Mouse (Mus musculus): ENCODE measurements around the gene Papss1. TPM values are rescaled to one million over a fixed set of nuclear protein-coding genes. Genes with fewer than 3 reads are reported as not detected.

Gene Papss1
- 29.5 and 30.2 TPM in 2 replicates for polyA plus RNA-seq (2012; ENCODE audit: insufficient read depth, insufficient read length, missing spikeins)

- peak within 1 kb of the TSS; percentile 56 for H3K27ac ChIP-seq (ENCODE audit: insufficient read depth, low read depth, low read length)
- peak within 1 kb of the TSS; percentile 89 for H3K4me3 ChIP-seq (ENCODE audit: insufficient read depth, low read length)
- peaks cover 14% of the 10 kb centered on the region for H3K4me1 ChIP-seq (ENCODE audit: control insufficient read depth, insufficient read depth, low read length)
- TF ChIP-seq CTCF (IDR thresholded peaks at IDR 0.05; ENCODE audit: low read depth, low read length) (no peak), POLR2A (IDR thresholded peaks at IDR 0.05; ENCODE audit: borderline replicate concordance, low read depth, low read length) (no peak)
These were observed at the start of gene Papss1 for GRCm38 (mm10) chr3:131564430-131565256. Gene Papss1 (plus strand): TSS chr3:131564768.

- H3K4me3 ChIP-seq (ENCODE audit: insufficient read depth, low read length), result no peak overlapping the region
- H3K4me1 ChIP-seq (ENCODE audit: control insufficient read depth, insufficient read depth, low read length), result no peaks in the 10 kb centered on the region
- TF ChIP-seq CTCF (IDR thresholded peaks at IDR 0.05; ENCODE audit: low read depth, low read length), result no peak
- no peak for TF ChIP-seq POLR2A (IDR thresholded peaks at IDR 0.05; ENCODE audit: borderline replicate concordance, low read depth, low read length)
- H3K27ac ChIP-seq (ENCODE audit: insufficient read depth, low read depth, low read length), result no peak overlapping the region
These were observed 48.1 kb upstream of the Papss1 start for GRCm38 (mm10) chr3:131516332-131516999.

- peaks cover 5% of the 10 kb centered on the region for H3K4me1 ChIP-seq (ENCODE audit: control insufficient read depth, insufficient read depth, low read length)
- no peak overlapping the region for H3K4me3 ChIP-seq (ENCODE audit: insufficient read depth, low read length)
- TF ChIP-seq POLR2A (IDR thresholded peaks at IDR 0.05; ENCODE audit: borderline replicate concordance, low read depth, low read length) (no peak), CTCF (IDR thresholded peaks at IDR 0.05; ENCODE audit: low read depth, low read length) (no peak)
- H3K27ac ChIP-seq (ENCODE audit: insufficient read depth, low read depth, low read length), result no peak overlapping the region
These were observed 46.8 kb upstream of the Papss1 start for GRCm38 (mm10) chr3:131517756-131518155.

- Histone ChIP-seq H3K4me1 (ENCODE audit: control insufficient read depth, insufficient read depth, low read length) (peaks cover 6% of the 10 kb centered on the region), H3K4me3 (ENCODE audit: insufficient read depth, low read length) (no peak overlapping the region), H3K27ac (ENCODE audit: insufficient read depth, low read depth, low read length) (no peak overlapping the region)
- TF ChIP-seq CTCF (IDR thresholded peaks at IDR 0.05; ENCODE audit: low read depth, low read length) (no peak), POLR2A (IDR thresholded peaks at IDR 0.05; ENCODE audit: borderline replicate concordance, low read depth, low read length) (no peak)
These were observed 43.4 kb upstream of the Papss1 start for GRCm38 (mm10) chr3:131521206-131521605.

GRCm38 (mm10) chr3:131522243-131522642 lies 42.3 kb upstream of the Papss1 start:
- H3K27ac ChIP-seq (ENCODE audit: insufficient read depth, low read depth, low read length), result no peak overlapping the region
- H3K4me1 ChIP-seq (ENCODE audit: control insufficient read depth, insufficient read depth, low read length), result peaks cover 6% of the 10 kb centered on the region
- no peak for TF ChIP-seq POLR2A (IDR thresholded peaks at IDR 0.05; ENCODE audit: borderline replicate concordance, low read depth, low read length)
- no peak for TF ChIP-seq CTCF (IDR thresholded peaks at IDR 0.05; ENCODE audit: low read depth, low read length)
- H3K4me3 ChIP-seq (ENCODE audit: insufficient read depth, low read length), result no peak overlapping the region

GRCm38 (mm10) chr3:131523749-131524148 lies 40.8 kb upstream of the Papss1 start:
- no peak overlapping the region for H3K27ac ChIP-seq (ENCODE audit: insufficient read depth, low read depth, low read length)

GRCm38 (mm10) chr3:131524210-131524609 lies 40.4 kb upstream of the Papss1 start:
- H3K27ac ChIP-seq (ENCODE audit: insufficient read depth, low read depth, low read length), result no peak overlapping the region
- TF ChIP-seq POLR2A (IDR thresholded peaks at IDR 0.05; ENCODE audit: borderline replicate concordance, low read depth, low read length), result no peak
- no peak for TF ChIP-seq CTCF (IDR thresholded peaks at IDR 0.05; ENCODE audit: low read depth, low read length)
- H3K4me3 ChIP-seq (ENCODE audit: insufficient read depth, low read length), result no peak overlapping the region
- H3K4me1 ChIP-seq (ENCODE audit: control insufficient read depth, insufficient read depth, low read length), result peaks cover 6% of the 10 kb centered on the region

More at GRCm38 (mm10) chr3:131523749-131524148, 40.8 kb upstream of the Papss1 start:
- TF ChIP-seq POLR2A (IDR thresholded peaks at IDR 0.05; ENCODE audit: borderline replicate concordance, low read depth, low read length) (no peak), CTCF (IDR thresholded peaks at IDR 0.05; ENCODE audit: low read depth, low read length) (no peak)
- no peak overlapping the region for H3K4me3 ChIP-seq (ENCODE audit: insufficient read depth, low read length)
- H3K4me1 ChIP-seq (ENCODE audit: control insufficient read depth, insufficient read depth, low read length), result peaks cover 6% of the 10 kb centered on the region

GRCm38 (mm10) chr3:131524779-131525178 lies 39.8 kb upstream of the Papss1 start:
- no peak overlapping the region for H3K27ac ChIP-seq (ENCODE audit: insufficient read depth, low read depth, low read length)

GRCm38 (mm10) chr3:131525229-131525628 lies 39.3 kb upstream of the Papss1 start:
- TF ChIP-seq CTCF (IDR thresholded peaks at IDR 0.05; ENCODE audit: low read depth, low read length) (no peak), POLR2A (IDR thresholded peaks at IDR 0.05; ENCODE audit: borderline replicate concordance, low read depth, low read length) (no peak)
- peaks cover 6% of the 10 kb centered on the region for H3K4me1 ChIP-seq (ENCODE audit: control insufficient read depth, insufficient read depth, low read length)
- no peak overlapping the region for H3K4me3 ChIP-seq (ENCODE audit: insufficient read depth, low read length)
- no peak overlapping the region for H3K27ac ChIP-seq (ENCODE audit: insufficient read depth, low read depth, low read length)

More at GRCm38 (mm10) chr3:131524779-131525178, 39.8 kb upstream of the Papss1 start:
- Histone ChIP-seq H3K4me3 (ENCODE audit: insufficient read depth, low read length) (no peak overlapping the region), H3K4me1 (ENCODE audit: control insufficient read depth, insufficient read depth, low read length) (peaks cover 6% of the 10 kb centered on the region)
- peak; percentile 57 for TF ChIP-seq CTCF (IDR thresholded peaks at IDR 0.05; ENCODE audit: low read depth, low read length)
- no peak for TF ChIP-seq POLR2A (IDR thresholded peaks at IDR 0.05; ENCODE audit: borderline replicate concordance, low read depth, low read length)
